Mouse (Mus musculus): Measurements from ENCODE around the gene Nek8. TPM values are rescaled to one million over a fixed set of nuclear protein-coding genes. Genes with fewer than 3 reads are reported as not detected.
"Not testable (repeated sequence)": the region's sequence is repeated elsewhere in the genome, so short reads cannot be mapped to it uniquely, and the experiment has no call there.

Gene Nek8
- polyA plus RNA-seq, 1 experiment from 2014 or later, result 25.0 TPM

- Histone ChIP-seq H3K4me2 (peak overlapping the region; percentile 62), H3K9me3 (replicated peaks) (no peaks in the 10 kb centered on the region), H3K27me3 (no peaks in the 10 kb centered on the region), H3K27ac (peak overlapping the region; percentile 71), H3K9ac (peak overlapping the region; percentile 16), H3K4me3 (replicated peaks) (peak overlapping the region; percentile 59), H3K36me3 (peaks cover 32% of the 10 kb centered on the region), H3K4me1 (peaks cover 22% of the 10 kb centered on the region)
- WGBS, result 67% methylated on average over 23 of the region's 23 CpGs
- ATAC-seq (replicated peaks; ENCODE audit: low FRiP score), result no peak
Observed at GRCm38 (mm10) chr11:78195101-78195863, 18.8 kb upstream of the Nek8 start.

GRCm38 (mm10) chr11:78194411-78195100, 18.1 kb upstream of the Nek8 start:
- H3K36me3 ChIP-seq, result peaks cover 33% of the 10 kb centered on the region
- peaks cover 30% of the 10 kb centered on the region for H3K4me1 ChIP-seq
- whole genome bisulfite sequencing, result 3% methylated on average over 30 of the region's 30 CpGs
- no peaks in the 10 kb centered on the region for H3K27me3 ChIP-seq
- peak overlapping the region; percentile 16 for H3K9ac ChIP-seq
- peak; percentile 77 for ATAC-seq (replicated peaks; ENCODE audit: low FRiP score)
- peak overlapping the region; percentile 59 for H3K4me3 ChIP-seq (replicated peaks)
- H3K4me2 ChIP-seq, result peak overlapping the region; percentile 62
- H3K9me3 ChIP-seq (replicated peaks), result no peaks in the 10 kb centered on the region
- H3K27ac ChIP-seq, result peak overlapping the region; percentile 71

DNA sequence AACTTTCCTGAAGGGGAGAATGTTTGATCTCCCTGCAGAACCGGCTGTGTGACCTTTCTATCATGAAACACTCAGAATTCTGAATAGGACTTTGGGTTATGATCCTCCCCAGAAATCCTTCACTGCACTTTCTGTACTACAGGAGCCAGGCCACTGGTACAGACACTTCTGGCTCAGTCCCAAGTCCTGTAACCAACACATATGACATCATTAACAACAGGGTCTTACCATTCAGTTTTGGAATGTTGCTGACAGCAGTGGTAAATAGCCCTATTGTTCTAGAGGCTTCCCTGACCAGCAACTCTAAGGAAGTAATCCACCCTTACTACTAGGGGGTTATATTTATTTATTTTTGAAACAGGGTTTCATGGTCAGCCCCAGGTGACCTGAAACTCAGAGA, 16.6 kb upstream of the Nek8 start, which contains the start of gene Proca1:
Gene Proca1 (plus strand): TSS at position 280 of the 400 bp plus-strand sequence.
- WGBS, result 76% methylated on average over 1 of the region's 1 CpGs
- no peak for ATAC-seq (replicated peaks; ENCODE audit: low FRiP score)
- peaks cover 33% of the 10 kb centered on the region for H3K36me3 ChIP-seq
- peak within 1 kb of the TSS; percentile 71; the same call in 1 of the 2 replicates for H3K27ac ChIP-seq
- H3K27me3 ChIP-seq, result no peaks in the 10 kb centered on the region
- no peak within 1 kb of the TSS for H3K9ac ChIP-seq
- peak within 1 kb of the TSS; percentile 59 for H3K4me3 ChIP-seq (replicated peaks)
- no peaks in the 10 kb centered on the region for H3K9me3 ChIP-seq (replicated peaks)
- H3K4me1 ChIP-seq, result peaks cover 30% of the 10 kb centered on the region
- peak within 1 kb of the TSS; percentile 62 for H3K4me2 ChIP-seq

DNA sequence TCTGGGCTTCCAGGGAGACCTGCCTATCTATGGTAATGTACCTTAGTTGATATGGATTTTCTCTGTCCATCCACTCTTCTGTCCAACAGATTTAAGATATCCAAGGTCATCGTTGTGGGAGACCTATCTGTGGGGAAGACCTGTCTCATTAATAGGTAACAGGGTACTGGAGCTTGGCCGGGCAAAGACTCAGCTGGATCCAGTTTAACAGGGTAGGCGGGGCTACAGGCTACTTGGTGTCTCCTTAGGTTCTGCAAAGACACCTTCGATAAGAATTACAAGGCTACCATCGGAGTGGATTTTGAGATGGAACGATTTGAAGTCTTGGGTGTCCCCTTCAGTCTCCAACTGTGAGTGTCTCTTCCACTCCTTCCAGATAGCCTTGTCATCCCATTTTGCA, 13.6 kb upstream of the Nek8 start:
- no peak for ATAC-seq (replicated peaks; ENCODE audit: low FRiP score)
- H3K4me3 ChIP-seq (replicated peaks), result peak overlapping the region; percentile 76
- 50% methylated on average over 6 of the region's 6 CpGs for WGBS
- peak overlapping the region; percentile 72 for H3K4me2 ChIP-seq
- peak overlapping the region; percentile 94; the same call in 1 of the 2 replicates for H3K9ac ChIP-seq
- no peaks in the 10 kb centered on the region for H3K27me3 ChIP-seq
- peaks cover 30% of the 10 kb centered on the region for H3K4me1 ChIP-seq
- H3K36me3 ChIP-seq, result peaks cover 33% of the 10 kb centered on the region
- H3K9me3 ChIP-seq (replicated peaks), result no peaks in the 10 kb centered on the region
- H3K27ac ChIP-seq, result peak overlapping the region; percentile 99

DNA sequence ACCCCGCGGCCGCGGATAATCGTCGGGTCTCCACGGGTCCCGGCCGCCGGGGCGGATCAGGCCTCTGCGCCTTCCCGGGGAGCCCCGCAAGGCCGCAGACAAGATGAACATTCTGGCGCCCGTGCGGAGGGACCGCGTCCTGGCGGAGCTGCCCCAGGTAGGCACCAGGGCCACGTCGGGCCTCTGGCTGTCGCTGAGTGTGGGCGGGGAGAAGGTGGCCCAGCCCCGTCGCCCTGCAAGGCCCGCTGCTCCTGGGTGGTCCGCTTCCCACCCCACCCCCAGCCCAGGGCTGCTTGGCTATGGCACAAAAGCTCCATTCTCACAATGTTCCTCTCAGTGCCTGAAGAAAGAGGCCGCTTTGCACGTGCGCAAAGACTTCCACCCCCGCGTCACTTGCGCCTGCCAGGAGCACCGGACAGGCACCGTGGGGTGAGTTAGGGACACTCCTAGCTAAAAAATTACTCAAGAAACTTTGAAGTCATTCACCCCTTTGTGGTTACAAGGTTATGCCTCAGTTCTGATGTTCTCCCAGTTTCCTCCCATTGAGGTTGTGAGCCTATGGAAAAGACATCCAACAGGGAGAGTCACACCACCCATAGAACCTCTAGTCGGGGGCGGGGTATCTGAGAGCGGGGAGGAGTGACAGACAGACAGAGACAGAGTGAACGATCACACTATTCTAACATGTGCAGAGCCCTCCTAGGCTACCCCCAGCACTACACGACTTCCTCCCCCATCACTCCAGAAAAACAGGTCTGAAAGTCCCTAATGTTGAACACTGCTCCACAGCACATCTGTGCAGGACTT, 13.0 kb upstream of the Nek8 start:
- peaks cover 24% of the 10 kb centered on the region for H3K4me1 ChIP-seq
- peak overlapping the region; percentile 94 for H3K9ac ChIP-seq
- H3K27me3 ChIP-seq, result no peaks in the 10 kb centered on the region
- H3K9me3 ChIP-seq (replicated peaks), result no peaks in the 10 kb centered on the region
- peak; percentile 91 for ATAC-seq (replicated peaks; ENCODE audit: low FRiP score)
- H3K36me3 ChIP-seq, result peaks cover 33% of the 10 kb centered on the region
- peak overlapping the region; percentile 99 for H3K27ac ChIP-seq
- WGBS, result under 1% methylated on average over 42 of the region's 42 CpGs
- peak overlapping the region; percentile 76 for H3K4me3 ChIP-seq (replicated peaks)
- H3K4me2 ChIP-seq, result peak overlapping the region; percentile 72

DNA sequence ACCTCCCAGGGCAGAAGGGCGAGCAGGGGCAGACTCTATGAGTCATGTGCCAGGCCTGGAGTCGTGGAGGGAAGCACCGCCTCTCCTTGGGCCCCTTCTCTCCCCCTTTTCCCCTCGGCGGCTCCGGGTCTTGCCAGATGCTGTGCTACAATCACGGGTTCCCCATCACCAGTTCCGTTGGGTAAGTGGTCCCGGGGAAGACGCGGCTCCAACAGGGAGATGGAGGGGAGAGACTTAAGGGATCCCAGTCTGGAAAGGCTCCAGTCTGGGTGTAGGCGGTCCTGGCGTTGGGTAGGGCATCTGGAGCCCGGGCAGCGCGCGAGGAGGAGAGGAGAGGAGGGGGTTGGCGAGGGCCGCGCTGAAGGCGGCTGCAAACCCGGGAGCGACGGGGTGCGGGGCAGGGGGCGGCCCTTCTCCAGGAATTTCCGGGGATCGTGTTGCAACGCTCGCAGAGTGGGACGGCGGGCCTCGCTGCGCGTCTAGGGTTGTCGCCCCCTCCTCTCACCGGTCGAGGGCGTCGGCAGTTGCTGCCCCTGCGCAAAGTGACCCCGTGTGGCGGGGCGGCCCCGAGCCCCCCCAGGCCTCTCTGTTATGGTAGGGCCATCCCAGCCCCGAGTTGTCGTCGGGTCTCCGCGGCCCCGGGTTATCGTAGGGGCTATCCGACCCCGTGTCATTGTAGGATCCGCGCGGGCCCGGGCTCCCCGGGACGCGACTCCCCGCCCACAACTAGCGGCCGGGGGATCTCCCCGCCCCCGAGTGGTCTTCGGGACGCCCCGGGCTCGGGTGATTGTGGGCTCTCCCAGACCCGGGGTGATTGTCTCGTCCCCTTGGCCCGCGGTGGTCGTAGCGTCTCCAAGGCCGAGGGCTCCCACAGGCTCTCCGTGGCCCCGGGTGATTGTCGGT, 12.1 kb upstream of the Nek8 start, which contains the start of gene Rab34:
Gene Rab34 (plus strand): TSS at position 100 of the 903 bp plus-strand sequence.
- peak within 1 kb of the TSS; percentile 99 for H3K27ac ChIP-seq
- ATAC-seq (replicated peaks; ENCODE audit: low FRiP score), result peak; percentile 84
- H3K4me3 ChIP-seq (replicated peaks), result peak within 1 kb of the TSS; percentile 76
- no peaks in the 10 kb centered on the region for H3K27me3 ChIP-seq
- peaks cover 31% of the 10 kb centered on the region for H3K36me3 ChIP-seq
- H3K9ac ChIP-seq, result peak within 1 kb of the TSS; percentile 94
- H3K9me3 ChIP-seq (replicated peaks), result no peaks in the 10 kb centered on the region
- WGBS, result under 1% methylated on average over 74 of the region's 80 CpGs
- H3K4me2 ChIP-seq, result peak within 1 kb of the TSS; percentile 72
- H3K4me1 ChIP-seq, result peaks cover 27% of the 10 kb centered on the region

DNA sequence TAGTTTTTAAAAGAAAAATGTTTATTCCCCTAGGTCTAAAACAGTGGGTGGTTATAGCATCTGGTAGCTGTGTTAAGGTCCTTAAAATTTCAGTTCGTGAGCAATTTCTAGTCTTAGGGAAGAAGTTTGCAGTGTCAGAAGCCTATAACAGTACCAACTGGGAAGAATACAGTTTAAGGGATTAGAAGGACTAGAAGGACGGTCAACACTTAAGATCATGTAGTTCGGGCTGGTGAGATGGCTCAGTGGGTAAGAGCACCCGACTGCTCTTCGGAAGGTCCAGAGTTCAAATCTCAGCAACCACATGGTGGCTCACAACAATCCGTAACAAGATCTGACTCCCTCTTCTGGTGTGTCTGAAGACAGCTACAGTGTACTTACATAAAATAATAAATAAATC, 8.2 kb upstream of the Nek8 start:
- ATAC-seq (replicated peaks; ENCODE audit: low FRiP score); H3K9ac ChIP-seq; H3K9me3 ChIP-seq (replicated peaks); H3K4me3 ChIP-seq (replicated peaks); H3K27me3 ChIP-seq; H3K4me2 ChIP-seq; H3K27ac ChIP-seq: not testable (repeated sequence)
- Histone ChIP-seq H3K4me1 (peaks cover 39% of the 10 kb centered on the region), H3K36me3 (peaks cover 30% of the 10 kb centered on the region)
- 95% methylated on average over 6 of the region's 6 CpGs for WGBS

GRCm38 (mm10) chr11:78183884-78184514, 7.5 kb upstream of the Nek8 start:
- ATAC-seq (replicated peaks; ENCODE audit: low FRiP score), result no peak
- peak overlapping the region; percentile 95 for H3K4me3 ChIP-seq (replicated peaks)
- H3K4me1 ChIP-seq, result peaks cover 44% of the 10 kb centered on the region
- peak overlapping the region; percentile 94 for H3K4me2 ChIP-seq
- H3K27ac ChIP-seq, result peak overlapping the region; percentile 96
- H3K9me3 ChIP-seq (replicated peaks), result no peaks in the 10 kb centered on the region
- 49% methylated on average over 10 of the region's 10 CpGs for WGBS
- 0 out of 2 replicates have a peak overlapping the region, but pooled peaks have one; percentile 97 for H3K9ac ChIP-seq
- H3K36me3 ChIP-seq, result peaks cover 32% of the 10 kb centered on the region
- no peaks in the 10 kb centered on the region for H3K27me3 ChIP-seq

GRCm38 (mm10) chr11:78182961-78183844, 6.7 kb upstream of the Nek8 start, which contains the start of gene Rpl23a:
TSS of gene Rpl23a (minus strand) at chr11:78183584.
- WGBS, result under 1% methylated on average over 38 of the region's 38 CpGs
- Histone ChIP-seq H3K4me3 (replicated peaks) (peak within 1 kb of the TSS; percentile 95), H3K4me1 (peaks cover 50% of the 10 kb centered on the region), H3K9ac (peak within 1 kb of the TSS; percentile 97), H3K4me2 (peak within 1 kb of the TSS; percentile 94), H3K9me3 (replicated peaks) (no peaks in the 10 kb centered on the region), H3K27ac (peak within 1 kb of the TSS; percentile 96), H3K27me3 (no peaks in the 10 kb centered on the region), H3K36me3 (peaks cover 32% of the 10 kb centered on the region)
- peak; percentile 83 for ATAC-seq (replicated peaks; ENCODE audit: low FRiP score)

- H3K27ac ChIP-seq, result peak overlapping the region; percentile 96
- H3K9me3 ChIP-seq (replicated peaks), result no peaks in the 10 kb centered on the region
- H3K4me2 ChIP-seq, result peak overlapping the region; percentile 94
- ATAC-seq (replicated peaks; ENCODE audit: low FRiP score), result no peak
- peak overlapping the region; percentile 97 for H3K9ac ChIP-seq
- H3K27me3 ChIP-seq, result no peaks in the 10 kb centered on the region
- peaks cover 53% of the 10 kb centered on the region for H3K4me1 ChIP-seq
- H3K36me3 ChIP-seq, result peaks cover 32% of the 10 kb centered on the region
- peak overlapping the region; percentile 95 for H3K4me3 ChIP-seq (replicated peaks)
- 6% methylated on average over 7 of the region's 7 CpGs for WGBS
Observed at GRCm38 (mm10) chr11:78182450-78182849, 6.0 kb upstream of the Nek8 start.
